Comparison of ENCODE assay signal across 8 mouse cellular contexts in genomic region chr15:96287976-96288835, GRCm38 (mm10). TPM values are rescaled to one million over a fixed set of nuclear protein-coding genes. Genes with fewer than 3 reads are reported as not detected.
DNase-seq lines count a peak whose midpoint lies in the region; ATAC-seq and TF ChIP-seq lines count a peak whose summit lies in the region.

No protein-coding gene starts in this region.

- peak; percentile 37 for DNase-seq in MEL-GATA-1-ER (ENCODE audit: extremely low read depth, low read depth)
- peak; percentile 51 for DNase-seq in cerebellum, adult 11-12 months
- DNase-seq in forebrain, postnatal 0 days: peak; percentile 69
- peak; percentile 35 for DNase-seq in left cerebral cortex, adult 11 months (ENCODE audit: low spot score)
- peak; percentile 62 to 66 for DNase-seq in lung, postnatal 4 days
- DNase-seq in right cerebral cortex, postnatal 36 days (ENCODE audit: low spot score in 2 of 2): peak; percentile 19 to 27

- H3K4me3 ChIP-seq in forebrain, postnatal 0 days (ENCODE audit: low read depth, low read length): peak overlapping the region; percentile 97
- peak overlapping the region; percentile 95 for H3K4me3 ChIP-seq in hindbrain, embryonic 12.5 days

- peaks cover 15% of the 10 kb centered on the region; the same call in 1 of the 2 replicates for H3K4me1 ChIP-seq in forebrain, postnatal 0 days (ENCODE audit: insufficient read depth)
- peaks cover 14% of the 10 kb centered on the region for H3K4me1 ChIP-seq in hindbrain, embryonic 12.5 days

- H3K27ac ChIP-seq in forebrain, postnatal 0 days (ENCODE audit: low read depth, low read length): peak overlapping the region; percentile 100
- H3K27ac ChIP-seq in hindbrain, embryonic 12.5 days: peak overlapping the region; percentile 100

- no peaks in the 10 kb centered on the region for H3K27me3 ChIP-seq in forebrain, postnatal 0 days (ENCODE audit: insufficient read depth, low read length)
- no peaks in the 10 kb centered on the region for H3K27me3 ChIP-seq in hindbrain, embryonic 12.5 days

- no peak for TF ChIP-seq CTCF in forebrain, postnatal 0 days (IDR thresholded peaks at IDR 0.05; ENCODE audit: low read depth)

- H3K4me2 ChIP-seq in forebrain, postnatal 0 days (ENCODE audit: low read depth): peak overlapping the region; percentile 78
- H3K4me2 ChIP-seq in hindbrain, embryonic 12.5 days (replicated peaks): peak overlapping the region; percentile 85

- H3K9me3 ChIP-seq in forebrain, postnatal 0 days (ENCODE audit: low read length): no peaks in the 10 kb centered on the region
- no peaks in the 10 kb centered on the region for H3K9me3 ChIP-seq in hindbrain, embryonic 12.5 days (replicated peaks)

- H3K9ac ChIP-seq in forebrain, postnatal 0 days: peak overlapping the region; percentile 93
- H3K9ac ChIP-seq in hindbrain, embryonic 12.5 days: peak overlapping the region; percentile 99

- no peaks in the 10 kb centered on the region for H3K36me3 ChIP-seq in forebrain, postnatal 0 days (ENCODE audit: insufficient read depth)
- H3K36me3 ChIP-seq in hindbrain, embryonic 12.5 days: no peaks in the 10 kb centered on the region

- under 1% methylated on average over 77 of the region's 97 CpGs for WGBS in forebrain, postnatal 0 days
- WGBS in hindbrain, embryonic 12.5 days: under 1% methylated on average over 75 of the region's 97 CpGs

- no peak for ATAC-seq in forebrain, postnatal 0 days
- no peak for ATAC-seq in hindbrain, embryonic 12.5 days (ENCODE audit: low FRiP score)
- no peak for ATAC-seq in megakaryocyte-erythroid progenitor cell, adult 5-6 weeks (replicated peaks; ENCODE audit: low FRiP score, low TSS enrichment, poor library complexity, severe bottlenecking)

RNA-seq across cellular contexts. Expression of gene Arid2, which starts 0.9 kb away (rescaled TPM):
- 32.2 and 49.9 TPM in 2 replicates for total RNA-seq in forebrain, postnatal 0 days (2014; rRNA removed)
- polyA plus RNA-seq in forebrain, postnatal 0 days (2015; fragmentation: Nextera tagmentation; extraction: Ambion mirVana): 7.8 and 10.7 TPM in 2 replicates
- polyA plus RNA-seq in hindbrain, embryonic 12.5 days (2016; fragmentation: Nextera tagmentation; extraction: Ambion mirVana): 34.4 and 37.3 TPM in 2 replicates
- total RNA-seq in megakaryocyte-erythroid progenitor cell, adult 5-6 weeks (2014; fragmentation: Nextera tagmentation): 91.7 and 92.2 TPM in 2 replicates
- total RNA-seq in megakaryocyte-erythroid progenitor cell, adult 5-6 weeks (2017): 46.8 and 64.6 TPM in 2 replicates
